Mouse (Mus musculus): Measurements from ENCODE around the gene March6. TPM values are rescaled to one million over a fixed set of nuclear protein-coding genes. Genes with fewer than 3 reads are reported as not detected.

The March6 gene
- polyA plus RNA-seq, 1 experiment, result 42.2 TPM

- TF ChIP-seq POLR2A (IDR thresholded peaks at IDR 0.05; ENCODE audit: borderline replicate concordance, low read depth, low read length), result no peak
- Histone ChIP-seq H3K4me1 (ENCODE audit: control insufficient read depth, insufficient read depth, low read length) (peaks cover 16% of the 10 kb centered on the region), H3K4me3 (ENCODE audit: insufficient read depth, low read length) (no peak overlapping the region), H3K27ac (ENCODE audit: insufficient read depth, low read depth, low read length) (no peak overlapping the region)
These were observed 83.7 kb downstream of the March6 start for GRCm38 (mm10) chr15:31447121-31447520.

- TF ChIP-seq CTCF (IDR thresholded peaks at IDR 0.05; ENCODE audit: low read depth, low read length) (no peak), POLR2A (IDR thresholded peaks at IDR 0.05; ENCODE audit: borderline replicate concordance, low read depth, low read length) (no peak)
These were observed 88.2 kb downstream of the March6 start for GRCm38 (mm10) chr15:31442698-31443097.

GRCm38 (mm10) chr15:31441996-31442395 is 88.9 kb downstream of the March6 start:
- H3K4me3 ChIP-seq (ENCODE audit: insufficient read depth, low read length), result no peak overlapping the region
- no peak overlapping the region for H3K27ac ChIP-seq (ENCODE audit: insufficient read depth, low read depth, low read length)
- no peak for TF ChIP-seq POLR2A (IDR thresholded peaks at IDR 0.05; ENCODE audit: borderline replicate concordance, low read depth, low read length)
- TF ChIP-seq CTCF (IDR thresholded peaks at IDR 0.05; ENCODE audit: low read depth, low read length), result no peak
- H3K4me1 ChIP-seq (ENCODE audit: control insufficient read depth, insufficient read depth, low read length), result no peaks in the 10 kb centered on the region

More at GRCm38 (mm10) chr15:31442698-31443097, 88.2 kb downstream of the March6 start:
- Histone ChIP-seq H3K4me3 (ENCODE audit: insufficient read depth, low read length) (no peak overlapping the region), H3K4me1 (ENCODE audit: control insufficient read depth, insufficient read depth, low read length) (no peaks in the 10 kb centered on the region), H3K27ac (ENCODE audit: insufficient read depth, low read depth, low read length) (no peak overlapping the region)

- no peak overlapping the region for H3K27ac ChIP-seq (ENCODE audit: insufficient read depth, low read depth, low read length)
- no peaks in the 10 kb centered on the region for H3K4me1 ChIP-seq (ENCODE audit: control insufficient read depth, insufficient read depth, low read length)
- H3K4me3 ChIP-seq (ENCODE audit: insufficient read depth, low read length), result no peak overlapping the region
- TF ChIP-seq POLR2A (IDR thresholded peaks at IDR 0.05; ENCODE audit: borderline replicate concordance, low read depth, low read length), result no peak
- TF ChIP-seq CTCF (IDR thresholded peaks at IDR 0.05; ENCODE audit: low read depth, low read length), result no peak
These were observed 94.0 kb downstream of the March6 start for GRCm38 (mm10) chr15:31436811-31437210.

GRCm38 (mm10) chr15:31436083-31436482 is 94.8 kb downstream of the March6 start:
- Histone ChIP-seq H3K4me3 (ENCODE audit: insufficient read depth, low read length) (no peak overlapping the region), H3K27ac (ENCODE audit: insufficient read depth, low read depth, low read length) (no peak overlapping the region), H3K4me1 (ENCODE audit: control insufficient read depth, insufficient read depth, low read length) (no peaks in the 10 kb centered on the region)
- TF ChIP-seq CTCF (IDR thresholded peaks at IDR 0.05; ENCODE audit: low read depth, low read length), result no peak
- no peak for TF ChIP-seq POLR2A (IDR thresholded peaks at IDR 0.05; ENCODE audit: borderline replicate concordance, low read depth, low read length)

- TF ChIP-seq POLR2A (IDR thresholded peaks at IDR 0.05; ENCODE audit: borderline replicate concordance, low read depth, low read length), result no peak
- TF ChIP-seq CTCF (IDR thresholded peaks at IDR 0.05; ENCODE audit: low read depth, low read length), result no peak
- Histone ChIP-seq H3K4me1 (ENCODE audit: control insufficient read depth, insufficient read depth, low read length) (no peaks in the 10 kb centered on the region), H3K27ac (ENCODE audit: insufficient read depth, low read depth, low read length) (no peak overlapping the region), H3K4me3 (ENCODE audit: insufficient read depth, low read length) (no peak overlapping the region)
These were observed 97.1 kb downstream of the March6 start for GRCm38 (mm10) chr15:31433768-31434167.

- Histone ChIP-seq H3K27ac (ENCODE audit: insufficient read depth, low read depth, low read length) (no peak overlapping the region), H3K4me1 (ENCODE audit: control insufficient read depth, insufficient read depth, low read length) (no peaks in the 10 kb centered on the region), H3K4me3 (ENCODE audit: insufficient read depth, low read length) (no peak overlapping the region)
- TF ChIP-seq CTCF (IDR thresholded peaks at IDR 0.05; ENCODE audit: low read depth, low read length), result no peak
- no peak for TF ChIP-seq POLR2A (IDR thresholded peaks at IDR 0.05; ENCODE audit: borderline replicate concordance, low read depth, low read length)
These were observed 99.0 kb downstream of the March6 start for GRCm38 (mm10) chr15:31431847-31432246.

- H3K27ac ChIP-seq (ENCODE audit: insufficient read depth, low read depth, low read length), result no peak overlapping the region
- no peak overlapping the region for H3K4me3 ChIP-seq (ENCODE audit: insufficient read depth, low read length)
- H3K4me1 ChIP-seq (ENCODE audit: control insufficient read depth, insufficient read depth, low read length), result no peaks in the 10 kb centered on the region
- TF ChIP-seq POLR2A (IDR thresholded peaks at IDR 0.05; ENCODE audit: borderline replicate concordance, low read depth, low read length) (no peak), CTCF (IDR thresholded peaks at IDR 0.05; ENCODE audit: low read depth, low read length) (no peak)
These were observed 100.8 kb downstream of the March6 start for GRCm38 (mm10) chr15:31430014-31430413.

GRCm38 (mm10) chr15:31429429-31429828 is 101.4 kb downstream of the March6 start:
- H3K27ac ChIP-seq (ENCODE audit: insufficient read depth, low read depth, low read length), result no peak overlapping the region
- no peaks in the 10 kb centered on the region for H3K4me1 ChIP-seq (ENCODE audit: control insufficient read depth, insufficient read depth, low read length)
- no peak overlapping the region for H3K4me3 ChIP-seq (ENCODE audit: insufficient read depth, low read length)
- TF ChIP-seq CTCF (IDR thresholded peaks at IDR 0.05; ENCODE audit: low read depth, low read length) (no peak), POLR2A (IDR thresholded peaks at IDR 0.05; ENCODE audit: borderline replicate concordance, low read depth, low read length) (no peak)

- H3K27ac ChIP-seq (ENCODE audit: insufficient read depth, low read depth, low read length), result no peak overlapping the region
- H3K4me1 ChIP-seq (ENCODE audit: control insufficient read depth, insufficient read depth, low read length), result no peaks in the 10 kb centered on the region
- TF ChIP-seq CTCF (IDR thresholded peaks at IDR 0.05; ENCODE audit: low read depth, low read length) (no peak), POLR2A (IDR thresholded peaks at IDR 0.05; ENCODE audit: borderline replicate concordance, low read depth, low read length) (no peak)
- no peak overlapping the region for H3K4me3 ChIP-seq (ENCODE audit: insufficient read depth, low read length)
These were observed 102.3 kb downstream of the March6 start for GRCm38 (mm10) chr15:31428571-31428970.

- no peak overlapping the region for H3K4me3 ChIP-seq (ENCODE audit: insufficient read depth, low read length)
- TF ChIP-seq CTCF (IDR thresholded peaks at IDR 0.05; ENCODE audit: low read depth, low read length) (no peak), POLR2A (IDR thresholded peaks at IDR 0.05; ENCODE audit: borderline replicate concordance, low read depth, low read length) (no peak)
- no peaks in the 10 kb centered on the region for H3K4me1 ChIP-seq (ENCODE audit: control insufficient read depth, insufficient read depth, low read length)
- no peak overlapping the region for H3K27ac ChIP-seq (ENCODE audit: insufficient read depth, low read depth, low read length)
These were observed 103.5 kb downstream of the March6 start for GRCm38 (mm10) chr15:31427390-31427789.
